Mouse (Mus musculus): ENCODE results near the gene Dao.

DNA sequence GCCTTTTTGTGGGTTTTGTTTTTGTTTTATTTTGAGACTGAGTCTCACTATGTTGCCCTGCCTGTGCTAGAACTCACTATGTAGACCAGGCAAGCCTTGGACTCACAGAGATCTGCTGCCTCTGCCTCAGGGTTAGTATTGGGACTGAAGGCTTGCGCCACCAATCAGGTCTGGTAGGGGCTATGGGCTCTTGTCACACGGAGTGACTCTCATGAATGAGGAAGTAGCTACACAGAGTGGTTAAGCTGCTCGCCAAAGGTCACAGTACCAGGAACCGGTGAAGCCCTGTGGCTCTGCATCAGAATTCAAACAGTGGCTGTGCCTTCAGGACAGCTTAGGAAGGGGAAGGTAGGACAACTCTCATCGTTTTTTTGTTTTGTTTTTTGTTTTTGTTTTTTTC lies 4.1 kb upstream of the Dao start:
- TF ChIP-seq CTCF (IDR thresholded peaks at IDR 0.05; ENCODE audit: insufficient read depth, low read depth, low read length) (no peak), POLR2A (IDR thresholded peaks at IDR 0.05; ENCODE audit: insufficient read depth, low read depth, low read length) (no peak)
